Mouse (Mus musculus): ENCODE data around the gene Cct6b.

- TF ChIP-seq POLR2A (IDR thresholded peaks at IDR 0.05; ENCODE audit: control insufficient read depth, extremely low read depth, insufficient read depth, low read length, poor library complexity) (peak; percentile 80), CTCF (IDR thresholded peaks at IDR 0.05; ENCODE audit: borderline replicate concordance, control insufficient read depth, extremely low read depth, insufficient read depth, low read length, poor library complexity) (peak; percentile 53; the same call in 1 of the 2 replicates)
Measured at GRCm38 (mm10) chr11:82763742-82764437, at the start of gene Cct6b, which contains the start of gene Zfp830.

Data from thymus, adult 2 months (tissue).